Mouse (Mus musculus) embryonic facial prominence, embryonic 11.5 days (tissue): Measurements from ENCODE around the gene Ptpn13. TPM values are rescaled to one million over a fixed set of nuclear protein-coding genes. Genes with fewer than 3 reads are reported as not detected.

ENCODE experiments used
- ATAC-seq: fragments of 200-750 bp; cut with Nextera tagmentation; replicated peaks from 2 replicates; pipeline ENCODE4 v1.8.0; 2017; ENCODE audit warnings: low read depth; ENCODE audit not compliant: insufficient number of reproducible peaks, low FRiP score, low TSS enrichment
- DNase-seq: peaks from one replicate; pipeline ENCODE4 v3.0.0-alpha.2; 2015; ENCODE audit warnings: low spot score
- H3K27ac ChIP-seq: fragments of 300-500 bp; sonication (generic); replicated peaks from 2 replicates; pipeline ENCODE4 v1.5.1; 2014; ENCODE audit warnings: mild to moderate bottlenecking, low read depth, low read length, control low read depth
- H3K27me3 ChIP-seq: fragments of 300-500 bp; sonication (generic); 2 replicates; pipeline ENCODE4 v1.6.1; 2014; ENCODE audit warnings: mild to moderate bottlenecking, low read length, moderate library complexity, mixed read lengths; ENCODE audit not compliant: control insufficient read depth, insufficient read depth
- H3K36me3 ChIP-seq: fragments of 300-500 bp; sonication (generic); replicated peaks from 2 replicates; pipeline ENCODE4 v1.6.1; 2014; ENCODE audit warnings: low read depth, mild to moderate bottlenecking, low read length, moderate library complexity, mixed read lengths; ENCODE audit not compliant: control insufficient read depth, insufficient read depth
- H3K4me1 ChIP-seq: fragments of 300-500 bp; sonication (generic); 2 replicates; pipeline ENCODE4 v1.6.1; 2014; ENCODE audit warnings: low read length, mixed read lengths; ENCODE audit not compliant: control insufficient read depth, insufficient read depth
- H3K4me2 ChIP-seq: fragments of 300-500 bp; sonication (generic); 2 replicates; pipeline ENCODE4 v1.6.1; 2014; ENCODE audit warnings: low read depth, mild to moderate bottlenecking, control low read depth, low read length, moderate library complexity
- H3K4me3 ChIP-seq: fragments of 300-500 bp; sonication (generic); 2 replicates; pipeline ENCODE4 v1.5.1; 2014; ENCODE audit warnings: low read depth, low read length, control low read depth
- H3K9ac ChIP-seq: fragments of 300-500 bp; sonication (generic); replicated peaks from 2 replicates; pipeline ENCODE4 v1.6.1; 2014; ENCODE audit warnings: mild to moderate bottlenecking, control low read depth, low read length
- H3K9me3 ChIP-seq: fragments of 300-500 bp; sonication (generic); replicated peaks from 2 replicates; pipeline ENCODE4 v1.6.1; 2016; ENCODE audit warnings: mild to moderate bottlenecking, low read length, inconsistent platforms, mixed read lengths; ENCODE audit not compliant: control insufficient read depth
- WGBS: fragments of 180-500 bp; shearing (Covaris S2); extraction: QIAGEN DNeasy Blood & Tissue Kit; methylation state at CpG from one replicate; pipeline ENCODE4 v1.1.7; 2014; 5-methylcytosine and 5-hydroxymethylcytosine counted together
- polyA plus RNA-seq: library from polyadenylated mRNA; unstranded; fragments of >200 nt; fragmentation: Nextera tagmentation; extraction: Ambion mirVana; gene quantifications from 2 replicates; pipeline ENCODE4 v1.2.1, GENCODE M21; 2014

The Ptpn13 gene
- polyA plus RNA-seq, 1 experiment from 2014 or later = 15.3 TPM

GRCm38 (mm10) chr5:103472670-103473069, 47.7 kb downstream of the Ptpn13 start:
- Histone ChIP-seq H3K4me2 (no peak overlapping the region), H3K36me3 (no peaks in the 10 kb centered on the region), H3K9ac (no peak overlapping the region), H3K4me3 (no peak overlapping the region), H3K27me3 (no peaks in the 10 kb centered on the region), H3K9me3 (no peaks in the 10 kb centered on the region), H3K4me1 (no peaks in the 10 kb centered on the region), H3K27ac (no peak overlapping the region)
- DNase-seq = no peak
- ATAC-seq = no peak
- WGBS = 90% methylated on average over 5 of the region's 5 CpGs

DNA sequence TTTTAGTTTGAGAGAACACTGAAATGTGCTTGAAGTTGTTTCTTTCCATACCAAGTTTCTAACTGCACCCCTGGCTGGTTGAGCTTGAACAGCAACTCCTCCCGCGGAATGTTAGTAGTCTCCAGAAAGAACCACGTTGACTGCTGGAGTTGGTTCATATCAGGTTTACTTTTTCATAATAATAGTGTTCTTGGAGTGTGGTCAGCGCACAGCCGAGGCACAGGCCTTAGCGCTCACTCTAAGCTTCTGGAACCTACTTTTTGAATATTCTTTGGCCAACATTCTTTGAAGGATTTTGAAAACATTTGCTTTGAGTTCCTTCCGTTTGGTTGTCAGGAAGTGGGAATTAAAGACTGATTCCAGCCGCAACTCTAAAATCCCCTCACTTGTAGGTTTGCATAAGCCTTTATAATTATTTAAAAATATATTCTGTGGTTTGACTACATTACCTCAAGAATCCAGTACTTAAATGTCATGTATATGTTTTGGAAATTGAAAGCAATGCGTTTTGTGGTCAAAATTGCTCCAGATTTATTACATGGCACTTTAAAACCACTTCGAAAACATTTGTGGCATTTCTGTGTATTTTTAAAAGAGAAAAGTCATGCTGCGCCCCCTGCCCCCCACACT, 48.6 kb downstream of the Ptpn13 start:
- no peak overlapping the region for H3K27ac ChIP-seq
- no peaks in the 10 kb centered on the region for H3K9me3 ChIP-seq
- no peak overlapping the region for H3K4me2 ChIP-seq
- no peak for ATAC-seq
- WGBS = 85% methylated on average over 11 of the region's 11 CpGs
- H3K36me3 ChIP-seq = no peaks in the 10 kb centered on the region
- no peak overlapping the region for H3K9ac ChIP-seq
- DNase-seq = no peak
- H3K4me1 ChIP-seq = no peaks in the 10 kb centered on the region
- H3K27me3 ChIP-seq = no peaks in the 10 kb centered on the region
- H3K4me3 ChIP-seq = no peak overlapping the region

GRCm38 (mm10) chr5:103474259-103474658, 49.3 kb downstream of the Ptpn13 start:
- no peaks in the 10 kb centered on the region for H3K9me3 ChIP-seq
- H3K4me3 ChIP-seq = no peak overlapping the region
- no peak overlapping the region for H3K9ac ChIP-seq
- ATAC-seq = no peak
- H3K27me3 ChIP-seq = no peaks in the 10 kb centered on the region
- H3K4me2 ChIP-seq = no peak overlapping the region
- WGBS = 92% methylated on average over 4 of the region's 4 CpGs
- no peak overlapping the region for H3K27ac ChIP-seq
- DNase-seq = no peak
- H3K36me3 ChIP-seq = no peaks in the 10 kb centered on the region
- H3K4me1 ChIP-seq = no peaks in the 10 kb centered on the region

DNA sequence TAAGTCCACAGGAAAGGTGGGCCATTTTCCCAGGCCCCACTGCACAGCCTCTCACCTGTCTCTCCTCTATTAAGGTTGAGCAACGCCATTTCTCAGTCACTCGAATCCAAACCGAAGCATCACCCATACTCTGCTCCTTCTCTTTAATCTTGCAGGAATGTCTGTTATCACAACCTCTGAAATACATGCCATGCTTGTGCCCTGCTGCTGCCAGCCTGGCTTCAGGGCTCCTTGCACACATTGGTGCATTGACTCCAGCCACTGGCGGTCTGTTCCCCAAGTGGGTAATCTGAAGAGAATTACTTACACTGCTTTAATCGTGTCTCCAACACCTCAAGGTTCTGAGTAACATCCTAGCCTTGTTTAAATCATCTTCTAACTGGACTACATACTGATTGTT, 50.5 kb downstream of the Ptpn13 start:
- DNase-seq = no peak
- Histone ChIP-seq H3K9me3 (no peaks in the 10 kb centered on the region), H3K4me2 (no peak overlapping the region), H3K4me1 (no peaks in the 10 kb centered on the region), H3K9ac (no peak overlapping the region), H3K36me3 (no peaks in the 10 kb centered on the region), H3K27me3 (no peaks in the 10 kb centered on the region), H3K4me3 (no peak overlapping the region), H3K27ac (no peak overlapping the region)
- ATAC-seq = no peak
- 90% methylated on average over 5 of the region's 5 CpGs for WGBS

- DNase-seq (no peak), ATAC-seq (no peak)
- Histone ChIP-seq H3K4me2 (no peak overlapping the region), H3K27ac (no peak overlapping the region), H3K9me3 (no peaks in the 10 kb centered on the region), H3K4me1 (no peaks in the 10 kb centered on the region), H3K27me3 (no peaks in the 10 kb centered on the region), H3K4me3 (no peak overlapping the region), H3K36me3 (no peaks in the 10 kb centered on the region), H3K9ac (no peak overlapping the region)
- WGBS = 93% methylated on average over 5 of the region's 5 CpGs
Measured at GRCm38 (mm10) chr5:103479503-103479902, 54.5 kb downstream of the Ptpn13 start.

DNA sequence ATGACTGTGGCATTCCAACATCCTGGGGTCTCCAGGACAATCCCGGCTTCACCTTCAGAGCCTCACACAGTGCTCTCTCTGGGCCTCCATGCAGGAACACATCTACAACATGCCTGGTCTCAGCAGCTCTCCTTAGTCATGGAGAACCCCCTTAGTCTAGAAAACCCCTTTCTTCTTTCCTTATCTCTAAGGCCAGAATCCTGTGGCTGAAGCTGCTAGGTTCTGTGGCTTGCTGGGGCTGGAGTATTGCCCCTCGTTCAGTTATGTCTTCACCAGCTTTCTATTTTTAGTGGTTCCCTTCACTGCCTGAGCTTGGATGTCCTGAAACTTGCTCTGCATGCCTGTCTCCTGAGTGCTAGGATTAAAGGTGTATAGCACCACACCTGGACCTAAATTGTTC, 56.2 kb downstream of the Ptpn13 start:
- Histone ChIP-seq H3K4me2 (no peak overlapping the region), H3K36me3 (no peaks in the 10 kb centered on the region), H3K9me3 (no peaks in the 10 kb centered on the region), H3K27me3 (no peaks in the 10 kb centered on the region), H3K4me3 (no peak overlapping the region), H3K4me1 (no peaks in the 10 kb centered on the region), H3K27ac (no peak overlapping the region), H3K9ac (no peak overlapping the region)
- ATAC-seq (no peak), DNase-seq (no peak)
- WGBS = 93% methylated on average over 2 of the region's 2 CpGs

DNA sequence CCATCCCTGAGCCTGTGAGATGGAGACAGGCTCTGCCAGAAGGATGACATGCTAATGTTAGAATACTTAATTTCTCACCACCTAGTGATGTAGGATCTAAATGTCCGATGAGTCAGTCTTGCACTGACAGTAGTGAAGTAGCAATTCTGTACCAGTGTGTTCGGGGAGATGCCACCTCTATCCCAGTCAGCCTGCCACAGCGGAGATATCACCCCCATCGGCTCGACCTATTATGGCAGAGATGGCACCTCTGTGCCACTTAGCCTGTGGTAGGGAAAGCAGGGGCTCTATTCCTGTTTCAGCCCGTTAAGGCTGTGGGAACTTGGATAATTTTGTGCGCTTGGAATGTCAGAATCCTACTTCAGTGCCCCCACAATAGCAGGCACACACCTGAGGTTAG, 62.0 kb downstream of the Ptpn13 start:
- no peak overlapping the region for H3K9ac ChIP-seq
- no peaks in the 10 kb centered on the region for H3K9me3 ChIP-seq
- DNase-seq (no peak), ATAC-seq (no peak)
- 91% methylated on average over 7 of the region's 7 CpGs for WGBS
- no peaks in the 10 kb centered on the region for H3K27me3 ChIP-seq
- H3K36me3 ChIP-seq = no peaks in the 10 kb centered on the region
- H3K4me3 ChIP-seq = no peak overlapping the region
- no peak overlapping the region for H3K27ac ChIP-seq
- H3K4me1 ChIP-seq = no peaks in the 10 kb centered on the region
- H3K4me2 ChIP-seq = no peak overlapping the region

- Histone ChIP-seq H3K4me3 (no peak overlapping the region), H3K9ac (no peak overlapping the region), H3K4me1 (no peaks in the 10 kb centered on the region), H3K27ac (no peak overlapping the region), H3K27me3 (no peaks in the 10 kb centered on the region), H3K36me3 (no peaks in the 10 kb centered on the region), H3K4me2 (no peak overlapping the region), H3K9me3 (no peaks in the 10 kb centered on the region)
- DNase-seq (no peak), ATAC-seq (no peak)
- WGBS = 95% methylated on average over 8 of the region's 8 CpGs
Measured at GRCm38 (mm10) chr5:103490964-103491363, 66.0 kb downstream of the Ptpn13 start.
